ENCODE assay signal across 14 mouse cellular contexts in the genomic region with DNA sequence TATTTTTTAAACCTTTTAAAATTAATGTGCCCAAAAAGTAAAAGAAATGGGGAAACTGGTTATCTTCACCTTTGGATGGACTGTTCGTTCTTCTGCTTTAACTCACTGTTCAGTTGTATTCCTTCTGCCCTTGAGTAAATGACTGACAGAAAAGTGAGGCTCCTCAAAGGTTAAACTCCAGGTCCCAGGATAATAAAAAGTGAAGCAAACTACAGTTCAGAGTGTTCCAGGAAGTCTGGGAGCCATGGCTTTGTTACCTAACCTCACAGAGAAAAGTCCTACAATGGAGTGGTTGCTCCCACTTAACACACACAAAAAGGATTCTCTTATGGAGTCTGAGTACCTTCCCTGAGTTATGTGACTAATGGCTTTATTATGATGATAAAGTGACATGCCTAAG. TPM values are rescaled to one million over a fixed set of nuclear protein-coding genes. Genes with fewer than 3 reads are reported as not detected.
"Had no signal": no experiment of that assay in that cellular context is flagged by ENCODE, and none has a peak within 500 bp of the region (broad histone marks: within the 10 kb centered on the region; RNA-seq: fewer than 3 reads in every experiment).

No protein-coding gene starts in this region.

- H3K9me3 ChIP-seq: limb, embryonic 10.5 days; liver, embryonic 15.5 days; midbrain, embryonic 13.5 days; neural tube, embryonic 12.5 days had no signal

- H3K36me3 ChIP-seq: limb, embryonic 10.5 days; liver, embryonic 15.5 days; midbrain, embryonic 13.5 days; neural tube, embryonic 12.5 days had no signal

- H3K27me3 ChIP-seq: liver, embryonic 15.5 days; midbrain, embryonic 13.5 days; neural tube, embryonic 12.5 days had no signal

- H3K4me2 ChIP-seq: hindbrain, embryonic 14.5 days; liver, embryonic 11.5 days; liver, embryonic 15.5 days; midbrain, embryonic 13.5 days; neural tube, embryonic 12.5 days had no signal

- H3K4me1 ChIP-seq: limb, embryonic 10.5 days; liver, embryonic 15.5 days; midbrain, embryonic 13.5 days; neural tube, embryonic 12.5 days had no signal

- ATAC-seq: lung, postnatal 0 days; midbrain, embryonic 13.5 days had no signal

- DNase-seq: lung, adult 2 months; lung, postnatal 36 days; retina, postnatal 1 day; thymus, postnatal 36 days had no signal

- H3K4me3 ChIP-seq: layer of hippocampus, adult 2 months; limb, embryonic 10.5 days; liver, embryonic 15.5 days; midbrain, embryonic 13.5 days; myocyte; neural tube, embryonic 12.5 days had no signal

- H3K27ac ChIP-seq: hindbrain, embryonic 14.5 days; layer of hippocampus, adult 2 months; limb, embryonic 10.5 days; liver, embryonic 15.5 days; midbrain, embryonic 13.5 days; neural tube, embryonic 12.5 days had no signal

- H3K9ac ChIP-seq: hindbrain, embryonic 14.5 days; liver, embryonic 15.5 days; midbrain, embryonic 13.5 days; neural tube, embryonic 12.5 days had no signal

RNA-seq across cellular contexts. Expression of a gene that starts 30.0 kb away (rescaled TPM):
- polyA plus RNA-seq: limb, embryonic 10.5 days; limb, embryonic 14.5 days; liver, embryonic 11.5 days; lung, postnatal 0 days; midbrain, embryonic 13.5 days; myocyte; neural tube, embryonic 12.5 days had no signal
